Mouse (Mus musculus) kidney, adult 8-10 months (tissue): ENCODE results near the gene Il17f.
"Not testable (repeated sequence)": the region's sequence is repeated elsewhere in the genome, so short reads cannot be mapped to it uniquely, and the experiment has no call there.

Experiments
- DNase-seq, 2 experiments: peaks; one replicate each; pipeline ENCODE4 v3.0.0; 2022

The Il17f gene

DNA sequence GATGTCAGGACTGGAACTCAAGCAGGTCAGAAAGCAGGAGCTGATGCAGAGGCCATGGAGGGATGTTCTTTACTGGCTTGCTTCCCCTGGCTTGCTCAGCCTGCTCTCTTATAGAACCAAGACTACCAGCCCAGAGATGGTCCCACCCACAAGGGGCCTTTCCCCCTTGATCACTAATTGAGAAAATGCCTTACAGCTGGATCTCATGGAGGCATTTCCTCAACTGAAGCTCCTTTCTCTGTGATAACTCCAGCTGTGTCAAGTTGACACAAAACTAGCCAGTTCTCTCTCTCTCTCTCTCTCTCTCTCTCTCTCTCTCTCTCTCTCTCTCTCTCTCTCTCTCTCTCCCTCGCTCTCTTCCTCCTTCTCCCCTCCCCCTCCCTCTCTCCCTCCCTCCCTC, at the start of gene Il17f:
Il17f (minus strand) TSS at position 101 of the 400 bp plus-strand sequence.
- DNase-seq, result not testable (repeated sequence)

GRCm38 (mm10) chr1:20839911-20840310, 49.5 kb upstream of the Il17f start:
- DNase-seq, result no peak

DNA sequence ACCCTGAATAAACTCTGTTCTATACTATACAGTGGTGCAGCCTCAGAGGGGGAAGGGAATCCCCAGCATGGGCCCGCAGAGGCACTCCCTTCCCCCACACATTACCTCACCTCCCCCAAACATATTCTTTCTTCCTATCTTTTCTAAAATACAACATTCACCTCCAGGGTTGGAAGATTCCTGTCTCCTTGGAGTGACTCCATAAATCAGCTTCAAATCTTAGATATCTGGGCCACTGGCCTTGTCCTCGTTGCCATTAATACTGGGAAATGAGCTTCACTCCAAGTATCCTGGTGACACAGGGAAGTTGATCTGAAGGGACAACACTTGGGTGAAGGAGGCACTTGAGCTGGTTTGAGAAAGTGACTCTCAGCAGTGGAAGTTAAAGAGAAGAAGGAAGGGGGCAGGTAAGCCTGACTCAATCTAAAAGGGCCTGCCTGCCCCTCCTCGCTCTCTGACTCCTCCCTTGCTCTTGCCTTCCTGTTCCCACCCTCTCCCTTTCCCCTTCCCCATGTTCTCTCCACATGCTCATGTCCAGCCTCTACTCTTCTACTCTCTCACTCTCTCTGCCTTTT, 46.2 kb upstream of the Il17f start:
- DNase-seq, result no peak

DNA sequence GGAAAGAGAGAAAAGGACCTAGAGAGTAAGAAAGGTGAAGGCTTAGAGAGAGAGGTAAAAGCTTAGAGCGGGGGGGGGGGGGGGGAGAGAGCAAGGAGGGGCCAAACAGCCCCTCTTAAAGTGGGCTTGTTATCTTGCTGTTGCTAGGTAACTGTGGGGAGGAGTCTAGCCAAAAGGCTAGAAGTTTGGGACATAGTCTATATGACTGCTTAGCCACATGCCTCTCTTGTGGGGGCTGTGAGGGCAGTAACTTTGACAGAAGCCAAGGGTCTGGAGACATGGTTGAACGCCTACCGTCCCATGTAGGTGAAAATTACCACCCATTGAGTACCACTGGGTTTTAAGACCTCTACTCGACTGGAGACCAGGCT, 42.7 kb upstream of the Il17f start:
- DNase-seq, result no peak

- DNase-seq, result no peak
Measured at GRCm38 (mm10) chr1:20832473-20833140, 42.2 kb upstream of the Il17f start.

DNA sequence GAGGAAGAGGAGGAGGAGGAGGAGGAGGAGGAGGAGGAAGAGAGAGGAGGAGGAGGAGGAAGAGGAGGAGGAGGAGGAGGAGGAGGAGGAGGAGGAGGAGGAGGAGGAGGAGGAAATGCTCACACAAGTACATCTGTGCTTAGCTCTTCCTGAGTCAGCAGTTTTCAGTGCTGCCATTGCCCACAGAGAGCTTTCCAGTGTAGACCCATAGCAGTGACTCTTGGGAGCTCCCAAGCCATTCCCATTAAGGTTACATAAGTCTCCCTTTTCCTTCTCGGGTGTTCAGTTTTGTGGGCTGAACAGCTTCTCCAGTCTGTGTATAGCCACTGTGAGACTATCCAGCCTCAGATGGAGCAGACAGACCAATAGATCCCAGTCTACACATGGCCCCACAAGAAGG, 40.1 kb upstream of the Il17f start:
- DNase-seq, result no peak

- no peak for DNase-seq
Measured at GRCm38 (mm10) chr1:20828061-20828460, 37.6 kb upstream of the Il17f start.

DNA sequence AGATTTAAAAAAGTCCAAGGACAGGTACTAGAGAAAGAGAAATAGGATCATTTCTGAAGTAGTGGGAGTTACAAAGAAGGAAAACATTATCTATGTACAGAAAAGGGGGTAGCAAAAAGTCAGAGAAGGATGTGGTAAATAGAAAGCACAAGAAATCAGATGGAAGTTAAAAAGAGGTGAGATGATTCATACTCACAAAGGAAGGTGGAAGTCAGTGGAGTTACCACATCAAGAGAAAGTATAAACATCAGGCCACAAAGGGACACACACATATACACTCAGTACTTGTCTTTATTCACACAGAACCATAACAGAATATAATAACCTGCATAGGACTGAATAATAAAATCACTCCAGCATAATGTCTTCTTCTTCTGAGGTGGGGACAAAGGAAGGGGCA, 34.6 kb upstream of the Il17f start:
- no peak for DNase-seq

- DNase-seq, result no peak
Measured at GRCm38 (mm10) chr1:20823906-20824305, 33.5 kb upstream of the Il17f start.

GRCm38 (mm10) chr1:20823471-20823870, 33.1 kb upstream of the Il17f start:
- DNase-seq, result no peak

GRCm38 (mm10) chr1:20820959-20821358, 30.5 kb upstream of the Il17f start:
- no peak for DNase-seq

DNA sequence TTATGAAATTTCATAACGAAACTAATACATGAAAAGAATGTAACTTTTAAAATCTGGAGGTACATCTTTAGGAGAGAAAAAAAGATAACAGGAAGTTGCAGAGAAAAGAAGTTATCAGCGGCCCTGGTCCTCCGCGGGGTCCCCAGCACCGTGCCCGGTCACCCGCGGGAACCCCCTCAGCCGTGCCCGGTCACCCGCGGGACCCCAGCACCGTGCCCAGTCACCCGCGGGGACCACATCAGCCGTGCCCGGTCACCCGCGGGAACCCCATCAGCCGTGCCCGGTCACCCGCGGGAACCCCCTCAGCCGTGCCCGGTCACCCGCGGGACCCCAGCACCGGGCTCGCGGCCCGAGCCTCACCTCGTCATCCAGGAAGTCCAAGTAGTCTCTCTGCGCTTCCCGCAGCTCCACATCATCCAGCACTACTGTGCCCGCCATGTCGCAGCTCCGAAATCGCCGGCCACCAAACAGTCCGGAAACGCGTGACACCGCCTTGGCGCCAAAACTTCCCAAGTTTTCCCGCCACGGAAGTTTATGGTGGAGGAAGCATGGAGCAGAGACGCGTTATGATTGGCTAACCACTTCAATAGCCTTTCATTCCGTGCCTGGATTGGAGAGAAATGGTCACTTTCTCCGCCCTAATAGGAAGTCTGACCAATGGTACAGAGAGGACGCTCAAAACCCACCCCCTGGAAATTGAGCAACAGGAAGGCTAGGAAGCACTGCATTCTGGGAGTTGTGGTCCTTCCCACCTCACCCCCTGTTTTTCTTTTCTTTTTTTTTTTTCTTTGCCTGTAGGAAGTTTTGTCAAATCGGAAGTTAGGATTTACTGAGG, 29.6 kb upstream of the Il17f start, which contains the start of gene Mcm3:
Mcm3 (minus strand) TSS at position 542 of the 835 bp plus-strand sequence.
- DNase-seq, result peak; percentile 93 to 97

DNA sequence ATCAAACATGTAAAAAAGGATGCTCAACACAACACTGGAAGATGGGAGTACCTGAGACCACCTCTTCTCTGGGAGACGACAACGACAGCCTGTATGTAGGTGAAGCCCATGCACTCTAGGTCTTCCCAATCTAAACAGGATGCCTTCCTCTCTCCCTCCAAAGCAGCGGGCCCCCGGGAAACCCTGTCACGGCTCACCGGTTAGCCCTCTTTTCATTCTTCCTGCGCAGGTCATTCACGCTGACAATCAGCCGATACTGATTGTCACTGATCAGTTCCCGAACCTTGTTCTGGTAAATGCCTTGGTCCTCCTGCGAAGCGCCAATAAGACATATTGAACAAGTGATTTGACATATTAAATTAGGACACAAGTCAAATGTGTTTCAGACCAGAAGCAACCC, 27.2 kb upstream of the Il17f start:
- DNase-seq, result no peak

GRCm38 (mm10) chr1:20817172-20817571, 26.8 kb upstream of the Il17f start:
- DNase-seq, result no peak

- no peak for DNase-seq
Measured at GRCm38 (mm10) chr1:20814521-20814920, 24.1 kb upstream of the Il17f start.

GRCm38 (mm10) chr1:20804526-20804925, 14.1 kb upstream of the Il17f start:
- DNase-seq, result no peak

GRCm38 (mm10) chr1:20801682-20802390, 11.4 kb upstream of the Il17f start:
- DNase-seq, result peak; percentile 9 to 12

GRCm38 (mm10) chr1:20801275-20801674, 10.9 kb upstream of the Il17f start:
- no peak for DNase-seq

GRCm38 (mm10) chr1:20795178-20795577, 4.8 kb upstream of the Il17f start:
- DNase-seq, result no peak

- no peak for DNase-seq
Measured at GRCm38 (mm10) chr1:20794760-20795159, 4.3 kb upstream of the Il17f start.

DNA sequence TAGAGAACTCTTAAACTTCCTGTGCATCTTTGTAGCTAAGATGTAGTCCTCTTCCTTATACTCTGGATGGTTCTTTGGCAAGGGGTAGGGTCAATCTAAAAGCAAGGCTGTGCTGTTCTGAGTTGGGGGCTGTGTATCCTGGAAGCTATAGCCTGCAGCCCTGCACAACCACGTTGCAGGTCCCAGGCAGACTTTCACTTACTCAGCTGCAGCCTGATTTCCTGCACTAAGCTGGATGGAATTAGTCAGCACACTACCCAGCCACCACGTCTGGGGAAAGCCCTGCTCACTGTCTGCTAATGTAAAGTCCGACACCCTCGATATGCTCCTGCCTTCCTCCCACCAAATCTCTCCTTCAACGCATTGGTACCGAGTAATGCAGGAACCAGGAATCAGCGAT, 997 bp upstream of the Il17f start:
- no peak for DNase-seq

GRCm38 (mm10) chr1:20788419-20788818, 2.0 kb downstream of the Il17f start:
- no peak for DNase-seq

- no peak for DNase-seq
Measured at GRCm38 (mm10) chr1:20787046-20787445, 3.4 kb downstream of the Il17f start.
